Mouse (Mus musculus): ENCODE data around the gene Dtnb.

Dtnb gene

DNA sequence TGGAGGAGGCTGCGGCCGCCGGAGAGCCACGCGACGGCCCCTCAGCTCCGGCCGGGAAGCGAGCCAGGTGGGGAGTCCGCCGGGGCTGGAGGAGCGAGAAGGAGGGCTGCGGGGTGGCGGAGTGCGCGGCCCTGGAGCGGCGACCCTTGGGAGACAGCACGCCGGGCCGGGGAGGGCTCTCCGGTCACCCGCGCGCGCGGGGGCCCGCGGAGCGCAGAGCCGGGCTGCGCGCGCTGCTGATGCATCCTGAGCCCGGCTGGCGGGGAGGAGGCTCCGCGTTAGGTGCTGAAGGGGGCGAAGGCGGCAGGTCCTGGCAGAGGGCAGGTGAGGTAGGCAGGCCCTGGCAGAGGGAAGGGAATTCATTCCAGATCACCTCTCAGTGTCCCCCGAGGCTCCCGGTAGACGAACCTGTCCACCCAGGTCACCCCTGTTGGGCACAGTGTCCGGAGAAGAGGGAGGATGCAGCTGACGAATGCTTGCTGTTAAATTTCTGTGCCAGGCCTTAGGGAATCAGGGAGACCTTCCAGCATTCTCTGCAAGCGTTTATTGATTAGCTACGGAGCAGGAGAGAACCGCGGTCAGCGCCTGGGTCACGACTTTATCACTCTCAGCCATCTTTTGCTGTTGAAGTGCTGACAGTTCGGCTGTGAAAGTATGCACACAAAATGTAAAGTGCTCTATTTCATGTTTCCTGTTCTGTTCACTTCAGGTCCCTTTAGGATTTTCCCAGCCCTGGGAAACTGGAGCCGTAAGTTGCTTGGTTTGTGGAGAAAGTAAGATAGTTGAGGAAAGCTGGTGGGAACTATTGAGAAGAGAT, 608 bp downstream of the Dtnb start:
- DNase-seq (ENCODE audit: extremely low spot score, low spot score), result peak; percentile 75

DNA sequence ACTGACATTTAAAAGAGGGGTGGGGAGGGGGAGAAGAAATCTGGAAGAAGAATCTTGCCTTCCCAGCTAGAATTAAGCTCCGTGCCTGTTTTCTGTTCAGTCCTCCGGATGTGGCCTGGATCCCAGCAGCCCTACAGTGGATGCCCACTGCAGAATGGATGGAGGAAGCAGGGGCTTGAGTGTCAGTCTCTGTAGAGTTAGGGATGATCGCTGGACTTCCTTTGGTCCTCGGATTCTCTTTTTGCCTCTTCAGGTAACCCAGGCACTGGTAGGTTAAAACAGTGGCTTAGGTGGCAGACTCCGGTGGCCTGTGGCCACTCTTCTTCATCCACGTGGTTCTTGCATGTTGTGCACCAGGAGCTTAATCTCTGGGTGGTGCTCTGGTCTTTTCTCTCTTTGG, 1.2 kb downstream of the Dtnb start:
- no peak for DNase-seq (ENCODE audit: extremely low spot score, low spot score)

DNA sequence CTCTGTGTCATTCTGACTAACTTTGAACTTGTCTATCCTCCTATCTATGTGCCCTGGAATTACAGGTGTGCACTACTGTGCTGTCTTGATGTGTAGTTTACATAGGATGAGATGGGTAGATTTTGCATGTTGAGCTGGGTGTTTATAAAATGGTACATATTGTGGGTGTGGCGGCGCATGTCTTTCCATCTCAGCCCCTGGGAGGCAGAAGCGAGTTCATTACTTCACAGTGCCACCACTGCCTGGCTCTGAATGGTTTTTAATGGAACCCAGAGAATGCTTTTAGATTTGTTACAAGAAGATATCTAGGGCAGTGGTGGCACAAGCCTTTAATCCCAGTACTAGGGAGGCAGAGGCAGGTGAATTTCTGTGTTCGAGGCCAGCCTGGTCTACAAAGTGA, 2.5 kb downstream of the Dtnb start:
- DNase-seq (ENCODE audit: extremely low spot score, low spot score), result no peak

DNA sequence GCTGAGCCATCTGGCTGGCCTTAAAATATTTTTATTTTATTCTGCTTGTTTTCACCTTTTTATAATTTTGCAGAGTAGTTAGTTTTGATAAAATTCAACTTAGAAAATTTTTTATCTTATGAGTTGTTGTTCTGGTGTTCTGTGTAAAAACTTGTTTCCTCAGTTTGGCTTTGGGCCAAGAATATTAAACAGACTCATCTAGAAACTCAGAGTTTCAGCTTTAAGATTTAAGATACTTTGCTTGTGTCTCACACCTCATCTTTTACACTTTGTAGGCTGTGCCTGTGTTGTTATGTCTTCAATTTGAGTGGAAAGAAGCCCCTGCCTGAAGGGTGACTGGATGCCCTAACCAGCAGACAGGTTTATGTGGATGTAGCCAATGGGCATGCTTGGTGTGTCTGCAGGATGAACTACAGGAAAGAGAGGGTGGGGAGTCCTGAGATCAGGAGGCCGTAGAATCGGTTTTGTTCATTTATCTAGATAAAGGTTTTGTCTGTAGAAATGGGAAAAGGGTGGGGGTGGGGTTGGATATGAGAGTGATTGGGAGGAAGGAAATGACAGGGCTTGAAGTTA, 7.9 kb downstream of the Dtnb start:
- DNase-seq (ENCODE audit: extremely low spot score, low spot score), result no peak

DNA sequence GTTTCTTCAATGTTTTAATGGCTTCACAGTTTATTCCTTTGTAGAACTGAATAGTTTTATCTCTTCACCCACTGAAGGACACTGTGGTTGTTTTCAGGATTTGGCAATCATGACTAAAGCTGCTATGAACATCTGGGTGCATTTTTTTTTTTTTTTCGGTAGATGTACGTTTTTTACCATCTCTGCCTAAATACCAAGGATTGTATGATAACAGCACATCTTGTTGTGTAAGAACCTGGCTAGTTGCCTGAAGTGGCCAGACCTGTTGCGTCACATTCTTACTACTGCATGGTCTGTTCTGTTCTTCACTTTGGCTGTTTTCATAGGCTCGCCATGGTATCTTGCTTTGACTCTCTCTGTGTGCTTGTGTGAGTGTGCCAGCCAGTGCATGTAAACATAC, 10.4 kb downstream of the Dtnb start:
- DNase-seq (ENCODE audit: extremely low spot score, low spot score), result no peak

DNA sequence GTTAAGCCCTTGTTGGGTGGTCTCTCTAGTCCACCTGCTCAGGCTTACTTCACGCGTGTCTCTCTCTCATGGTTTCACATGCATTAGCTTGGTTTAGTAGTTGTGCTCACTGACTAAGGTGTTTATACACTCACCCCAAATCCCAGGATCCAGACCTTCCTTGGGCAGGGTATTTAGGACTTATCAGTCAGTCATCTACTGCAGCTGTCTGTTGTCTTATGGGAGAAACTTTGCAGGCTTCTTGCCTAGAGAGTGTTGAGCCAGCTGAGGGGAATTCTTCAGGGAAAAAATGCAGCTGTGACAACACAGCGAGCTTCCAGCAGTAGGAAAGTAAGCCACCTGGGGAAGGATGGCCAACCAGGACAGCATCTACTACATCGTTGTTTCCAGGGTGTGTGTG, 13.3 kb downstream of the Dtnb start:
- no peak for DNase-seq (ENCODE audit: extremely low spot score, low spot score)

DNA sequence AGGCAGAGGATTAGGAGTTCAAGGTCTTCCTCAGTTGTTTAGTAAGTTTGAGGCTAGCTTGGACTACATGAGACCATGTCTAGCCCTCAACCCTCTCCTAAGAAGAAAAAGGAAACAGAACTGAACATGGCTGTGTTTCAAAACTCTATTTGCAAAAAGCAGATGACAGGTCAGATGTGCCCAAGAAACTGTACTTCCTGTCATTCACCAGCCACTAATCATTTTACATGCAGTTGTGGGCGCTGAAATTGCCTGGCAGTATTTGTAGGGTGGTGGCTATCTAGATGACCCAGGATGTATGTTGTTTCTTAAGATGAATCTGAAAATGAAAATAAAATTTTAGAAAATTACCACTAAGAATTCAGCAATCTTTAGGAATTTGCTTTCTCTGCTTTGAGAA, 14.8 kb downstream of the Dtnb start:
- no peak for DNase-seq (ENCODE audit: extremely low spot score, low spot score)

DNA sequence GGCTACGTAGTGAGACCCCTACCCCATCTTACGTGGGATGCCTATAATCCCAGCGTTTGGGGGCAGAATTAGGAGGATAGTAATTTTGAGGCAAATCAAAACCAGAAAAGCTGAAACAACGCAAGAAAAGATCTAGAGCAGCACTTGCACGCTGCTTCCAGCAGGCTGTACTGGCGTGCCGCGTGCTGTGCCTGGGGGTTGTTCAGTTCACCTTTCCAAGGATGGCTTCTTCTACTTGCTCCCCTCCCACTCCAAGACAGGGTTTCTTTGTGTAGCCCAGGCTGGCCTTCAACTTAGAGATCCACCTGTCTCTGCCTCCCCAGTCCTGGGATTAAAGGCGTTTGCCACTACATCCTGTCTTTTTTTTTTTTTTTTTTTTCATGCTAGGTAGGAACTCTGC, 17.9 kb downstream of the Dtnb start:
- DNase-seq (ENCODE audit: extremely low spot score, low spot score), result no peak

DNA sequence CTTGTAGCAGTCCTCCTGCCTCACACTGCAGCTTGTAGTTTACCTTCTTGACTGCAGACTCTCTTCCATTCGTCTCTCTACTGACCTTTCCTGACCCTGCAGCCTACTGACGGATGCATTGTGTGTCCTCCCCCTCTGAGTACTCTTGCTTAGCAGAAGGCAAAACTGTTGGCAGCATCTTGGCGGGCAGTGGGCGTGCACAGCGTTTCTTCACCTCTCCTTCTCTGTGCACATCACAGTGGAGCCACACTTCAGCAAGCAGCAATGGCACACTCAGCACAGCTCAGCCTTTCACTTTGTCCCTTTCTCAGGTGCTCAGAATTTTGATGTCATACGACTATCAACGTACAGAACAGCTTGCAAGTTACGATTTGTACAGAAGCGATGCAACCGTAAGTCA, 19.4 kb downstream of the Dtnb start:
- DNase-seq (ENCODE audit: extremely low spot score, low spot score), result no peak

DNA sequence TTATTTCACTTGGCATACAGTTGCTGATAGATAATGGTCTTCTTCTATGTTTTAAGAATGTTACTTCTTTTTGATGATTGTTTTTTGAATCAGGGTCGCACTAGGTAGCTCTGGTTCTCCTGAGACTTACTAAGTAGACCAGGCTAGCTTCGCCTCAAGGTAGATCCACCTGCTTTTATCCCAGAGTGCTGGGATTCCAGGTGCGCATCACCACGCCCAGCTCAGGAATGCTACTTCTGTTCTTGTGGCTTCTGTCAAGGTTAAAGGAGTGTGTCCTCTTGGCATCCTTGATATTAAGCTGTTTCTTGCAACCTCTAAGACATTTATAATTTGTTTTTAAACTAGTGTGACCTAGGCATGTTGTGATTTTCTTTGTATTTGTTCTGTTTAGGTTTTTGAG, 30.6 kb downstream of the Dtnb start:
- no peak for DNase-seq (ENCODE audit: extremely low spot score, low spot score)

DNA sequence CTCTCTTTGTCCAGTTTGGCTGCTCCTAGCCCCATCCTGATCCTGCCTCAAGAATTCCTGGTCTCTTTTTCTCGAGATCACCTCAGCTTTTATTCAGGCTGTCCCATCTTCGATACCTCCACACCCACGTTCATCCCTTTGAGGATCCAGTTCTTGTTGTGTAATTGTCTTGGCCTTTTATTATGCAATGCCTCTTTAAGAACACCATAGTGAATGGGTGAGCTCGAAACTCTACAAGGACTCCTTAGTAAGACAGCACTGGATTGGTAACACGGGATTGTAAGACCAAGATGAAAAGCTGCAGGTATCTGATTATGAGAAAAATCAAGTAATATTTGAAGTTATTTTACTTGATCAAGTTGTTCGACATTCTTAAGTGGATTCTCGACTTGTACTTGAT, 34.0 kb downstream of the Dtnb start:
- no peak for DNase-seq (ENCODE audit: extremely low spot score, low spot score)

DNA sequence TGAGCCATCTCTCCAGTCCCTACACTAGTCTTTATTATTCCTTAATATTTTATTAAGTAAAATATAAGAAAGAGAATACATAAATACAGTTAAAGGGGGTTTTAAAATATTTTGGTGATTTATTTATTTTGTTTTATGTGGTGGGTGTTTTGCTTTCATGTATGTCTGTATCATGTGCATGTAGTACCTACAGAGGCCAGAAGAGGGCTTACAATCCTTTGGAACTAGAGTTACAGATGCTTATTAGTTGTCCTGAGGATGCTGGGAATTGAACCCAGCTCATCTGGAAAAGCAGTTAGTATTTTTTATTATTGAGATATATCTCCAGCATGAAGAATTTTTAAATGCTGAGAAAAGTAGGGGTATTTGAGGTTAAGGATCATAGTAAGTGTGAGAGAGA, 37.6 kb downstream of the Dtnb start:
- DNase-seq (ENCODE audit: extremely low spot score, low spot score), result no peak

DNA sequence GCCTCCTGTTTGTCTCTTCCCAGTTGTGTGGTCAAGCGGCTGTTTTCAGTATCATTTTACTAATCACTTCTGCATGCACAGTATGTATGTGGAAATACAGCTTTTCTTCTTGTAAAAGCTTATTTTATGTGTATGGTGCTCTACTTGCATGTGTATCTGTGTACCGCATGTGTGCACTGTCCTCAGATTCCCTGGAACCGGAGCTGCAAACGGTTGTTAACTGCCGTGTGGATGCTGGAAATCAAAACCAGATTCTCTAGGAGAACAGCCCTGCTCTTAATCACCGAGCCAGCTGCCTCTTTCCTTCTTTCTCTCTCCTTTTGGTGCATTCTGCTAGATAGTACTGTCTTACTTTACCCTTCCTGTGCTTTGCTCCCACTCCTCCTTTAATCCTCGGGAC, 39.7 kb downstream of the Dtnb start:
- DNase-seq (ENCODE audit: extremely low spot score, low spot score), result no peak

DNA sequence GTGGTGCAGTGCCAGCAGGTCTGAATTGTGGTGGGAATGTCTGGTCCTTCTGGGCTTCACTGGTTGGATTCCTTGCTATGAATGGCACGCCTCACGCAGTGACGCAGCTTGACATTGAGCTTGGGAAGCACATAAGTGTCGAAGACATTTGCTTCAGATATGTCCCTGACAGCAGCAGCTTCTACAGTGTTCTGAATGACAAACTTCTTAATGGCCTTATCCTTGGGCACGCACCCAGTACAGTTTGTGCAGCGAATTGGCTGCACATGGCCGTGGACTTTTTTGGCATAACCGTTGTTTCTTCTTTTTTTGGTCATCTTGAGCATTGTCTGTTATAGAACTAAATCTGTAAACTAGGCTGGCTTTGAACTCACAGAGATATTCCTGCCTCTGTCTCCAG, 42.9 kb downstream of the Dtnb start:
- no peak for DNase-seq (ENCODE audit: extremely low spot score, low spot score)

DNA sequence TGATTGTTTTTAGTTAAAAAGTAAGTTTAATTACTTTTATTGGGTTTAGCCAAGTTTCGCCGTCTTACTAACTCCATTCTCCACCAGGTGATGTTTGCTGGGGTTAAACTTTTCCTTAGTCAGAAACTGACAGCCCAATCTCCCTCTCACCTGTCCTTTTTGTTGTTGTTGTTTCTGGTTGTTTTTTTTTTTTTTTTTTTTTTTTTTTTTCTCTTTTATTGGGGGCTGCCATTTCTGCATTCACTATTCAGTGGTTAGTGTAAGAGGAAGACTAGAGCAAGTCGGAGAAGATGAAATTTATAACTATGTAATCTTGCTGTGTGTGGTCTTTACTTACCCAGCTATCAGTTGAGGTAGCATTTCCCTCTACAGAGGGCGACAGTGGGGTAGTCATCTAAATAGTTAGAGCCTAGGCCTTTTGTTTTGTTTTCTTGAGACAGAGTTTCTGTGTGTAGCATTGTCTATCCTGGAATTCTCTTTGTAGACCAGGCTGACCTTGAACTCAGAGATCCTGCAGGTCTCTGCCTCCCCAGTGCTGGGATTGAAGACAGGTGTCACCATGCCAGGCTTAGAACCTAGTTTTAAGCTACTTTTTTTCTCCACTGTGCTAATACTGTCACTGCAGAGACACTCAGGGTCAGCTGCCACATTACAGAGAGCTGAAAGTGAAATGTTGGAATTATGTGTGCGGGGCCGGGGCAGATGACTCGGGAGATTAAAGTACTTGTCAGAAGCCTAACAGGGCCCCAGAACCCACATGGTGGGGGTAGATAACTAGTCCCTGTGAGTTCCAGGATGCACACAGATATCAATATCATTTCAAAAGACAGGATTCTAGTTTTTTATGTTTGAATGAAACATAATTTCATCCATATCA, 46.2 kb downstream of the Dtnb start:
- no peak for DNase-seq (ENCODE audit: extremely low spot score, low spot score)

DNA sequence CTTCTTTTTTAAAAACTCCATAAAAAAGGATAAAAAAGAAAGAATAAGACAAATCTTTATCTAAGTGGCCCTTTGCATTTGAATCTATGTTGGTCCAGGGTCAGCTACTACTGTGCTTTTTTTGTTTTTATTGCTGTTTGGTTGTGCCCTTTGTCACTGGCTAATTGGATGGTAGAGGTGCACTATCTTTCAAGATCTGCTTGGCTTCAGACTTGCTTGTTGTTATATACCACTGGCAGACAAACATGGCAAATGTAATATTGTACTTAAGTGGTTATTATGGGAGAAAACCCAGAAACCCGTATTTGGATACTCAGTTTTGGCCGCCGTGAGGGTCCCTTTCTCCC, 46.8 kb downstream of the Dtnb start:
- DNase-seq (ENCODE audit: extremely low spot score, low spot score), result no peak

DNA sequence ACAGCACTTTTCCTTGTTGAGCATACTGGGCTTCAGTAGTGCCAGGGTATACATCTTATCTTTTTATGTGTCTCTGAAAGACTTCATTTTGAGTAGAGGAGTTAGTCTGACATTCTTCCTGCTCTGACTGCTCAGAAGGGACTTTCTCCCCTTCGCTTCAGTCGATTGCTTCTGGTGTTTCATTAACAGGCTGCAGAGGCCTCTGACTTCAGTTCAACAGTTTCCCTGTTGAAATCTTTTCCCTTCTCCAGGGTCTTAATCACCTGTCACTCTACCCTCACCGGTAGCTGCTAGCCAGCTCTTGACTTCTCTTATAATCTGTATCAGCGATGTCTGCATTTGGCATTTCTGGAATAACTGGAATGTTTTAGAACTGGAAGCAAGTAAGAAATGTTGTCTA, 54.7 kb downstream of the Dtnb start:
- DNase-seq (ENCODE audit: extremely low spot score, low spot score), result no peak

DNA sequence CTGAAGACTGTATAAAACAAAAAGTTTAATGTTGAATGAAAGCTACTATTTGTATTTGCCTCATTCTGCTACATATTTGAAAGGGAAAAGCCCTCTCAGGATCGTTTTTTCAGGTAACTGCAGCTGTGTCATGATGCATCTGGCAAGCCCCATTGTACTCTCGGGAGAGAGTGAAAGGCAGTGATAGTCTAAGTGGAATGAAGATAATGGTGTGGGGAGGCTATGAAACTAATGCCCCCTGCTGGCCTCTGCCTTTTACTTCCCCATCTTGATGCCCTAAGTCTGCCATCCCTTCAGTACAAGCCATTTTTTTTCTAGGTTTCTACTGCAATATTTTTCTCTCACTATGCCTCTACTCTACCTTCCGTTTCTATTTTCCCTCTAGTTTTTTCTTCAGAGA, 69.8 kb downstream of the Dtnb start:
- DNase-seq (ENCODE audit: extremely low spot score, low spot score), result no peak

DNA sequence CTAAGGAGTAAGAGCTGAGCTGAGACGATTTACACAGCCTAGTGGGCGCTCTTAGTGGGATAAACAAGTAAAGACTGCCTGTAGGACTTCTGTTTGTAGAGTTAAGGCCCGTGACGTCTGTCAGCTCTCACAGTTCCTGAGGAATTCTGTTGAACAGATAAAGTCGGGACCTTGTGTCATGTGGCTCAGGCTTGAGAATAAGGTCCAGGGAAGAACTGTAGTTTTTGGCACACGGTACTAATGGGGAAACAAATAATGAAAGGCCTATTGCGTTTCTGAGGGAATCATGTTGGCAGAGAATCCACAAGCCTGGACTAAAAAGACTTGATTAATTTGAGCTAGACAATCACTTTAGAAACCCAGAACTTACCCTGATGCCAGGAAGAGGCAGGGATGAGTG, 84.6 kb downstream of the Dtnb start:
- DNase-seq (ENCODE audit: extremely low spot score, low spot score), result no peak

DNA sequence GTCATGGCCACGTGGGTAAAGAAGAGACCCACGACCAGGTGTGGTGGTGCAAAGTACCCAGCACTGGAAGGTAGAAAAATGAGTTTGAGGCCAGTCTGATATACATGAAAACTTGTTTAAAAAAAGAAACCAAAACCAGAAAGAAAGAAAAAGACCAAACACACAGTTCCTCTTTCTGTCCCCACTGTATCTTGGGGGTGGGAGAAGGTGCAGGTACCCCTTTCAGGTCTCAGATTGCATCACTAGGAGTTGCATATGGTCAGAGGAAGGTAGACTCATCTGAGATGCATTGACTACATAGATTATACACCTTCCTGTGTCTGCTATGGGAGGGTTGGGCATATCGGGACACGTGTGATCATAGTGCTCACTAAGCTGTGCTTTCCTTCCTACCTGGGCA, 85.1 kb downstream of the Dtnb start:
- DNase-seq (ENCODE audit: extremely low spot score, low spot score), result no peak

DNA sequence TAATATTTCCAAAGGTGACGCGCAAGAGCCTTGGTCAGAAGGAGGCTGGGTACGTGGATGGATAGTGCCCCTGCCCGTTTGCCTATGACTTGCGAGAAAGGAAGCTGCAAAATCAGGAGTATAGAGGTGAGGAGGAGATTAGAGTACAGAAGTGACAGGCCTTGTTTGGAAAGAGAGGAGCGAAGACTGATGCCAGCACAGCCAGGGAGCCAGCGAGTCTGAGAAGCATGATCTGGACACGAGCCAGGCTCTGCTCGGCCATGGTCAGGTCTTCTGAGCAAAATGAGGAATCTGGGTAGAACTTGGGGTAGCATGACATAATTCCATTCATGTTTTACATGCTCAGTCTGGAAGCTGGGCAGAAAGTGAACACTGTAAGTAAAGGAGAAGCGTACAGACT, 85.6 kb downstream of the Dtnb start:
- no peak for DNase-seq (ENCODE audit: extremely low spot score, low spot score)

DNA sequence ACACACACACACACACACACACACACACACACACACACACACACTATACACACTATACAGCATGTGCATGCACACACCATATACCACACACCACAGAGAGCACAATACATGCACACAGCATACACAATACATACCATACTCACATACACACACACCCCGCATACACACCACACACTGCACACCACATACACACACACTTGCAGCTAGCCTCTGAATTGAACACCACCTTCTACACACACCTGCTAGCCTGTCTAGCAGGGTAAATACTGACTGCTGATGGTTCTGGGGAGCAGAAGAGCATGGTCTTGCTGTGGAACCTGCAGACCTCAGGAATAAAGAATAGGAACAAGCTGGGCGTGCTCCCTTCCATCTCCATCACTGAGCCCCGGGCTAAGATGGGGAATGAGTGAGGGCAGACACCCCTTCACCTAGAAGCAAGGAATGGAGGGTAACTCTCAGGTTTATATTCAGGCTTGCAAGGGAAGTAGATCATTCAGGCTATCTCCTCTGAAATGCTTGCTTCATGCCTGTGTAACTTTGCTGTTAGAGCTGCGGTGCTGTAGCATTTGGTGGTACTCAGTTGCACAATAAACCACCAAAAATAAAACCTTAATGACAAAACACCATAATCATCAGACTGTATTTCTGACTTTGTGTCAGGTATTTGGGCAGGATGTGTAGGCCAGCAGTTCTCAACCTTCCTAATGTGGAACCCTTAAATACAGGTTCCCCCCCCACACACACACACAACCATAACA, 87.6 kb downstream of the Dtnb start:
- DNase-seq (ENCODE audit: extremely low spot score, low spot score), result no peak
